Mouse (Mus musculus) forebrain, postnatal 0 days (tissue): Measurements from ENCODE around the gene Mad1l1. TPM values are rescaled to one million over a fixed set of nuclear protein-coding genes. Genes with fewer than 3 reads are reported as not detected.

Experiments
- ATAC-seq: fragments of 200-750 bp; cut with Nextera tagmentation; 2 replicates; pipeline ENCODE4 v1.8.0; 2017; ENCODE audit warnings: mild to moderate bottlenecking, moderate library complexity
- DNase-seq: peaks from one replicate; pipeline ENCODE4 v3.0.0-alpha.2; 2015
- H3K27ac ChIP-seq: fragments of 300-500 bp; sonication (generic); 2 replicates; pipeline ENCODE4 v1.5.1; 2014; ENCODE audit warnings: low read depth, mild to moderate bottlenecking, antibody characterized with exemption, low read length, moderate library complexity, mixed read lengths
- H3K27me3 ChIP-seq: fragments of 300-500 bp; sonication (generic); 2 replicates; pipeline ENCODE4 v1.6.1; 2014; ENCODE audit warnings: mild to moderate bottlenecking, low read length, mixed read lengths; ENCODE audit not compliant: insufficient read depth
- H3K36me3 ChIP-seq: fragments of 300-500 bp; sonication (generic); 2 replicates; pipeline ENCODE4 v1.6.1; 2014; ENCODE audit warnings: mild to moderate bottlenecking, moderate library complexity; ENCODE audit not compliant: insufficient read depth
- H3K4me1 ChIP-seq: fragments of 300-500 bp; sonication (generic); 2 replicates; pipeline ENCODE4 v1.6.1; 2014; ENCODE audit warnings: antibody characterized with exemption; ENCODE audit not compliant: insufficient read depth
- H3K4me2 ChIP-seq: fragments of 300-500 bp; sonication (generic); 2 replicates; pipeline ENCODE4 v1.6.1; 2014; ENCODE audit warnings: low read depth, mild to moderate bottlenecking, moderate library complexity
- H3K4me3 ChIP-seq: fragments of 300-500 bp; sonication (generic); 2 replicates; pipeline ENCODE4 v1.5.1; 2014; ENCODE audit warnings: low read depth, low read length, mixed read lengths
- H3K9ac ChIP-seq: fragments of 300-500 bp; sonication (generic); 2 replicates; pipeline ENCODE4 v1.6.1; 2014; ENCODE audit warnings: mild to moderate bottlenecking
- H3K9me3 ChIP-seq: fragments of 300-500 bp; sonication (generic); 2 replicates; pipeline ENCODE4 v1.6.1; 2016; ENCODE audit warnings: low read length
- CTCF ChIP-seq: sonication (generic); IDR thresholded peaks from 2 replicates; pipeline ENCODE4 v1.5.1; 2016; ENCODE audit warnings: antibody characterized with exemption, control low read depth, low read depth
- WGBS: fragments of 180-500 bp; shearing (Covaris S2); extraction: QIAGEN DNeasy Blood & Tissue Kit; methylation state at CpG from one replicate; pipeline ENCODE4 v1.1.7; 2014; 5-methylcytosine and 5-hydroxymethylcytosine counted together
- polyA plus RNA-seq: library from polyadenylated mRNA; unstranded; fragments of >200 nt; fragmentation: Nextera tagmentation; extraction: Ambion mirVana; gene quantifications from 2 replicates; pipeline ENCODE4 v1.2.1, GENCODE M21; 2015
- total RNA-seq: library from RNA; depleted of rRNA; stranded (reverse); fragments of >200 nt; gene quantifications from 2 replicates; pipeline ENCODE4 v1.2.3, GENCODE M21; 2014

The Mad1l1 gene
- total and polyA plus RNA-seq, 2 experiments from 2014 or later, result 21.3 to 29.5 TPM

DNA sequence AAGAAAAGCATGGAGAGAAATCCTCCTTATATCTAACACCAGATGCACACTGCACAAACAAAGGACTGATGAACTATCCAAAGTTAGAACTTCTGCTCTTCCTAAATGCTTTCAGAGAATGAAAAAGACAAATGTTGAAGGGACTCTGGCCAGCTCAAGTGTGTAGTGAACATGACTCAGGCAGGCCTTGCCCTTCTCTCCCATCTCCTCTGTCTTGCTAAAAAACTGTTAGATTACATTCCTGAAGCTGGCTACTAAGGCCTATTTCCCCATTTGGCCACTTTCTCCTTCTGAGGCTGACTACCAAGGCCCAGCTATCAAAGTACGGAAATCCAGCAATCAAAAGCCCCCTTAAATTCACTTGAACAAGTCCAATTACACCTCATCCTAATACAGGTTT, 301.7 kb downstream of the Mad1l1 start:
- no peak for TF ChIP-seq CTCF
- no peak for DNase-seq
- Histone ChIP-seq H3K9ac (no peak overlapping the region), H3K27ac (no peak overlapping the region), H3K9me3 (no peaks in the 10 kb centered on the region), H3K36me3 (no peaks in the 10 kb centered on the region), H3K27me3 (no peaks in the 10 kb centered on the region), H3K4me2 (no peak overlapping the region), H3K4me3 (no peak overlapping the region), H3K4me1 (peaks cover 8% of the 10 kb centered on the region)
- 84% methylated on average over 1 of the region's 1 CpGs for WGBS
- no peak for ATAC-seq

DNA sequence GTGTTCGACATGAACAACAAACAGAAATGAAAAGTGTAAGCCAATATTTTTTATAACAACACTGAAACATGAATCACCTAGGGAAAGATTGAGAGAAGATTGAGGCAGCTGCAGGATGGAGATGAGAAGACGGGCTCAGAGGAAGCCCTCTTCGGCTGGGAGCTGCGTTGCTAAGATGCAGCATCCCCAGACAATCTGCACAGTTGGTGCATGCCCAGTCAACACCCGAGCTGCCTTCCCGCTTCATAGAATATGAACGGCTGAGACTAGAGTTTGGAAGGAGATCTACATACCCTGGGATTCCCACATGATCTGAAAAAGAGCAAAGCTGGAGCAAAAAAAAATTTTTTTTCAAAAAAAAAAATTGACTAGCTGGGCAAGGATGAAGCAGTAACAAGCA, 302.6 kb downstream of the Mad1l1 start:
- Histone ChIP-seq H3K4me2 (no peak overlapping the region), H3K27me3 (no peaks in the 10 kb centered on the region), H3K4me3 (no peak overlapping the region), H3K9ac (no peak overlapping the region), H3K27ac (no peak overlapping the region), H3K36me3 (no peaks in the 10 kb centered on the region), H3K4me1 (peaks cover 8% of the 10 kb centered on the region), H3K9me3 (no peaks in the 10 kb centered on the region)
- DNase-seq (peak; percentile 57), ATAC-seq (peak; percentile 78)
- no peak for TF ChIP-seq CTCF
- WGBS, result 60% methylated on average over 7 of the region's 7 CpGs

DNA sequence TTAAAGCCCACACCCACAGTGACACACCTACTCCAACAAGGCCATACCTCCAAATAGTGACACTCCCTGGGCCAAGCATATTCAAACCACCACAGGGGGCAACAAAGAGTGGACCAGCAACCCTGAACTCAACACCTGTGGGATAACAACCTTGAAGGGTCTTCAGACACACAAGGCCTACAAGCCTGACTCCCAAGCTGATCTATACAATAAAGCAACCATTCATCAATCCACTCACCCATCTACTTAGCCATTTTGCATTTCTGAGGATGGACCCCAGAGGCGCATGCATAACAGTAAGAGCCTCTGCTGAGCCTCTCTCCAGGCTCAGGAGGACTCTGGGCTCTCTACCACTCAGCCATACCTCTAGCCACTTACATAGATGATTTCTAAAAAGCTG, 304.5 kb downstream of the Mad1l1 start:
- Histone ChIP-seq H3K27ac (no peak overlapping the region), H3K4me3 (no peak overlapping the region), H3K9ac (no peak overlapping the region), H3K36me3 (no peaks in the 10 kb centered on the region), H3K4me2 (no peak overlapping the region), H3K9me3 (no peaks in the 10 kb centered on the region), H3K4me1 (peaks cover under 1% of the 10 kb centered on the region), H3K27me3 (no peaks in the 10 kb centered on the region)
- TF ChIP-seq CTCF, result no peak
- WGBS, result 94% methylated on average over 1 of the region's 1 CpGs
- no peak for DNase-seq
- ATAC-seq, result no peak

DNA sequence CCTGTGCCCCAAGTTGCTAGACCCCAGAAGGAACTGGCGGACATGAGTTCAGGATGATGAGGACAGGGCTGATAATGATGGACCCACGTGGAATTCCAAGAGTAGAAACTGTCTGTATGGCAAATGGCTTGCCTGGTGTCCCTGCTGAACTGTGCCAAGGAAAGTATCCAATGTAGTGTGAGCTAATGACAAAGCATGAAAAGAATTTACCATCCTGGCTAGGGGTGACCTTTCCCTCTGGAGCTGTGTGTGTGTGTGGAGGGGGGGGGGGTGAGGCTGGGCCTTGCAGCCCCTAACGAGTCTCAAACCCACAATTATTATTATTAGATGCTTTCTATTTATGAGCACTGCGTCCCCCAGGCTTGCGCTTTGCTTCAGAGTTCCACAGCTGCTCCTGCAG, 307.7 kb downstream of the Mad1l1 start:
- Histone ChIP-seq H3K9ac (no peak overlapping the region), H3K4me2 (no peak overlapping the region), H3K27me3 (no peaks in the 10 kb centered on the region), H3K36me3 (no peaks in the 10 kb centered on the region), H3K4me1 (no peaks in the 10 kb centered on the region; the same call in 1 of the 2 replicates), H3K4me3 (no peak overlapping the region), H3K9me3 (no peaks in the 10 kb centered on the region), H3K27ac (no peak overlapping the region)
- ATAC-seq (no peak), DNase-seq (no peak)
- TF ChIP-seq CTCF, result no peak
- 55% methylated on average over 5 of the region's 5 CpGs for WGBS

DNA sequence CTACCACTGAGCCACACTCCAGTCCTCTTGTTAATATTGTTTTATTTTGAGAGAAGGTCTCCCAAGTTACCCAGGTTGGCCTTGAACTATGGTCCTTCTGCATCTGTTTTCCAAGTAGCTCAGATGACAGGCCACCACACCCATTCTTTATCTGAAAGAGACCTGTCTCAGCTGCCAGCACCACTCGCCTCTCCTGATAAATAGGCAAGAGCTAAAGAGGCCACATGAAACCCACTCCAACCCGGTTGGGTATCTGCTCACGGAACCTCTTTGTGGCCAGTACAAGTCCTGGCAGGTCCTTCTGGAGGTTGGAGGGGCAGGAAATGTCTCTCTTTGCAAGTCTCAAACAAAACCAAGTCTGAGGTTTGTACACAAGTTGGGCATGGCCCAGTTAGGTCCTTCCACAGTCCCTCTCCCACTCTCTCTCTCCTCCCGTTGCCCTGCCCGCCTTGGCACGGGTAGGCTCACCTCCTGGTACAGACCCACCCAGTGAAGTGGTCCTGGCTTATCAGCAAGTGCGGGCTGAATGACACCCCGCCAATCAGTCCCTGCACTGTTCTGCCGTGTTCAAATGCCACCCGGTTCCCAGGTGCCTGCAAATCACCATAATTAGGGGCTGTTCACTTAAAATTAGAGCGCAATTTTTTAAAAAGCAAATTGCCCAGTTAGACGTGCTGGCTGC, 308.9 kb downstream of the Mad1l1 start:
- Histone ChIP-seq H3K27me3 (no peaks in the 10 kb centered on the region), H3K4me2 (no peak overlapping the region), H3K9me3 (no peaks in the 10 kb centered on the region), H3K4me1 (no peaks in the 10 kb centered on the region), H3K36me3 (no peaks in the 10 kb centered on the region), H3K4me3 (no peak overlapping the region), H3K27ac (no peak overlapping the region), H3K9ac (no peak overlapping the region)
- WGBS, result 78% methylated on average over 12 of the region's 12 CpGs
- ATAC-seq (peak; percentile 32), DNase-seq (no peak)
- TF ChIP-seq CTCF, result no peak

- Histone ChIP-seq H3K9ac (no peak overlapping the region), H3K36me3 (no peaks in the 10 kb centered on the region), H3K27me3 (no peaks in the 10 kb centered on the region), H3K4me1 (no peaks in the 10 kb centered on the region), H3K9me3 (no peaks in the 10 kb centered on the region), H3K4me3 (no peak overlapping the region), H3K27ac (no peak overlapping the region), H3K4me2 (no peak overlapping the region)
- WGBS, result 84% methylated on average over 3 of the region's 3 CpGs
- DNase-seq (no peak), ATAC-seq (no peak)
- TF ChIP-seq CTCF, result no peak
Measured at GRCm38 (mm10) chr5:140010405-140010804, 310.9 kb downstream of the Mad1l1 start.

DNA sequence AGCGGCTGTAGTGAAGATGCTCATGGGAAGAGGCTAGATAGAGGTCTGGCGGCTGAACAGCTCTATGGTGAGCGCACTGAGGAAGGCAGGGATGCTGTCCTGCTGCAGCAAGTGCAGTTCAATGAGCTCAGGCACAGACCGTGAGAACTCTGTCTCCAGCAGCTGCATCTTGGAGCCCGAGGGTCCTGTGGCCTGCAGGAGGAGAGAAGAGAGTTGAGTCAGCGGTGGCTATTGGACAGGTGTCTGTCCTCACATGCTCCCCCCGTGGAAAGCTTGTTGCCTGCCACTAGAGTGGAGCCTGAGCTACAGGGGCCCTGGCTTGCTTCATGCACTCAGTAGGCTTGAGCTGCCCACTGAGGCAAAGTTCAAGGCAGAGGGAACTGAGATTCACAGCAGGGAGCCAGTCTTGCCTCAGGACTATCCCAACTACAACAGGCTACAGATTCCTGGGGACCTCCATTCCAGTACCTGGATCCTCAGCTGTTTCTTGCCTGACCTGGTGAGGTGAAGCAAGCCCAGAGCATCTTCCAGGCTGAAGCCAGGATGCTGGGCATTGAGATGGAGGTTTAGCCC, 312.2 kb downstream of the Mad1l1 start:
- no peak for ATAC-seq
- Histone ChIP-seq H3K4me1 (no peaks in the 10 kb centered on the region), H3K4me2 (no peak overlapping the region), H3K9ac (no peak overlapping the region), H3K9me3 (no peaks in the 10 kb centered on the region), H3K36me3 (no peaks in the 10 kb centered on the region), H3K27ac (no peak overlapping the region), H3K27me3 (no peaks in the 10 kb centered on the region), H3K4me3 (no peak overlapping the region)
- TF ChIP-seq CTCF, result no peak
- WGBS, result 74% methylated on average over 7 of the region's 7 CpGs
- DNase-seq, result no peak
